Mouse (Mus musculus): ENCODE measurements at regions not wholly inside any gene's neighbourhood (a gene's known extent, or its start where the extent isn't known, plus 50 kb on each side); places are given as distances from the start of the nearest gene placed in this dataset.

DNA sequence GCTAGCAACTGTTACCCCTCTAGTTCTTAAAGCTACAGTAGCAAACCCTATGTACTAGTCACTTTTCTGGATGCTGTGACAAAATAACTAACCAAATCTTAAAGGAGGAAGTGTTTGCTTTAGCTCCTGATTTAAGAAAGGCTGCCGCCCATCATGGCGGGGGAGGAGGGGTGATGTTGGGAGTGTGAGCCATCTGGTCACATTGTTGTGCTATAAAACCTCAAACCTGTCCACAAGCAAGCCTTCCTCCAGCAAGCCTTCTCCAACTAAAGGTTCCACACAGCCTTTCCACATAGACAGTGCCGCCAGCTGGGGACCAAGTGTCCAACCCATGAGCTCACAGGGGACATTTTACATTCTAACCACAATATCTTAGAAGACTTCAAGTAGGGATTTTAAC is 81.8 kb upstream of the D7Ertd443e start:
- TF ChIP-seq POLR2A (IDR thresholded peaks at IDR 0.05; ENCODE audit: low read depth, low read length) (no peak), CTCF (conservative IDR thresholded peaks at IDR 0.05; ENCODE audit: insufficient read depth, insufficient read length, low read depth, low read length) (no peak)
- Histone ChIP-seq H3K36me3 (ENCODE audit: control insufficient read depth, insufficient read depth, low read length) (no peaks in the 10 kb centered on the region), H3K4me1 (ENCODE audit: control insufficient read depth, insufficient read depth, low read length) (no peaks in the 10 kb centered on the region), H3K4me3 (ENCODE audit: insufficient read depth, low read depth, low read length) (no peak overlapping the region), H3K27ac (ENCODE audit: insufficient read depth, low read depth, low read length) (no peak overlapping the region), H3K27me3 (replicated peaks; ENCODE audit: control insufficient read depth, insufficient read depth, low read length) (no peaks in the 10 kb centered on the region)
- DNase-seq: no peak
- 75% methylated on average over 3 of the region's 3 CpGs for WGBS

DNA sequence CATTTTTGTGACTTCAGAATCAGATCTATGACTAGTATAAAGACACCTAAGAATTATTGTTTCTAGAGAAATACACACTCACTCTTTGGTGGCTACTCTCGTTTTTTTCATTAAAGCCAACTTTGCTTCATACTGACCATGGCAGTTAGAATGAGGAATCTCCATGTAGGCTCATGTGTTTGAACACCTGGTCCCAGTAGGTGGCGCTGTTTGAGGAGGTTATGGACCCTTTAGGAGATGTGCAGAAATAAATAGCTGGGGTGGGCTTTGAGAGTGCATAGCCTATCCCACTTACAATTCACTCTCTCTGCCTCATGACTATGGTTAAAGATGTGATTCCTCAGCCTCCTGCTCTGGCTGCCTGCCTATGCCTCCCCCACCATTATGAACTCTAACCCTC is 85.8 kb upstream of the D7Ertd443e start:
- Histone ChIP-seq H3K4me3 (ENCODE audit: insufficient read depth, low read depth, low read length) (no peak overlapping the region), H3K4me1 (ENCODE audit: control insufficient read depth, insufficient read depth, low read length) (no peaks in the 10 kb centered on the region), H3K27me3 (replicated peaks; ENCODE audit: control insufficient read depth, insufficient read depth, low read length) (no peaks in the 10 kb centered on the region), H3K36me3 (ENCODE audit: control insufficient read depth, insufficient read depth, low read length) (no peaks in the 10 kb centered on the region), H3K27ac (ENCODE audit: insufficient read depth, low read depth, low read length) (no peak overlapping the region)
- peak; percentile 8 for DNase-seq
- no peak for TF ChIP-seq POLR2A (IDR thresholded peaks at IDR 0.05; ENCODE audit: low read depth, low read length)
- TF ChIP-seq CTCF (conservative IDR thresholded peaks at IDR 0.05; ENCODE audit: insufficient read depth, insufficient read length, low read depth, low read length): 0 out of 2 replicates have a peak, but pooled peaks have one; percentile 29
- WGBS: 34% methylated on average over 2 of the region's 2 CpGs

DNA sequence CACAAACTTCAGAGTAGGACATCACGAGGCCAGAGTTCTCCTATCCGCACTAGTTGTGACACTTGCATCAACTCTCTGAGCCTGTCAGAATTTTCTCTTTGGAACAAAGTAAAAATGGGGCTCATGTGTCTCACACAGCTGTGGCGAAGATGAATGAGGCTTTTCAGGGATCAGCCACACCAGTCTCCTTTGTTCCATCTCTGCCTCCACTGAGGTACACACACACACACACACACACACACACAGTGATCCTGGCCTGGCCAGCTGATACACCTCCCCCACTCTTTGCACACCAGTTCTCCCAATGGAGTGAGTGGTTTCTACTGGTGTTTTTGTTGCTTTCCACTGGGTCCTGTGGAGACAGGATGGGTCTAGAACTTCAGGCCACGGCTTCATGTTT is 105.9 kb upstream of the D7Ertd443e start:
- Histone ChIP-seq H3K4me3 (ENCODE audit: insufficient read depth, low read depth, low read length) (no peak overlapping the region), H3K27me3 (replicated peaks; ENCODE audit: control insufficient read depth, insufficient read depth, low read length) (no peaks in the 10 kb centered on the region), H3K36me3 (ENCODE audit: control insufficient read depth, insufficient read depth, low read length) (no peaks in the 10 kb centered on the region), H3K4me1 (ENCODE audit: control insufficient read depth, insufficient read depth, low read length) (no peaks in the 10 kb centered on the region), H3K27ac (ENCODE audit: insufficient read depth, low read depth, low read length) (no peak overlapping the region)
- WGBS: 78% methylated on average over 4 of the region's 4 CpGs
- DNase-seq: no peak
- TF ChIP-seq POLR2A (IDR thresholded peaks at IDR 0.05; ENCODE audit: low read depth, low read length) (no peak), CTCF (conservative IDR thresholded peaks at IDR 0.05; ENCODE audit: insufficient read depth, insufficient read length, low read depth, low read length) (no peak)

DNA sequence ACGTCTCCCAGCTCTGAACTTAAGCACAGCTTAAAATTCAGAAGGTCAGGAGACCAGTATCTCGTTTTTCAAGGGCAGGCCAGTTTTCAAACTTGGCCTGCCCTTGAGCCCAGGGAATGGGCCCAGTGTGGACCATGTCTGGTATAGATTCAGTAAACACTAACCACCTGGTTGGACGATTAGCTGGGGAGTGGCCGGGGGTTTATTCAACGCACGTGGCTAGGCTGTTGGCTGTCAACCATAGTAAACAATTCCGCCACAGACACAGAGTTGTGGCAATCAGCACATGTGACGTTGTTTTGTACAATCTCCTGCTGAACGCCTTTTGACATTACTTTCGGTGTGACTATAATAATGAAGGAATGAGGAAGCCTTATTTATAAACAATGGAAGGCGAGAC is 111.8 kb upstream of the D7Ertd443e start:
- 43% methylated on average over 11 of the region's 11 CpGs for WGBS

DNA sequence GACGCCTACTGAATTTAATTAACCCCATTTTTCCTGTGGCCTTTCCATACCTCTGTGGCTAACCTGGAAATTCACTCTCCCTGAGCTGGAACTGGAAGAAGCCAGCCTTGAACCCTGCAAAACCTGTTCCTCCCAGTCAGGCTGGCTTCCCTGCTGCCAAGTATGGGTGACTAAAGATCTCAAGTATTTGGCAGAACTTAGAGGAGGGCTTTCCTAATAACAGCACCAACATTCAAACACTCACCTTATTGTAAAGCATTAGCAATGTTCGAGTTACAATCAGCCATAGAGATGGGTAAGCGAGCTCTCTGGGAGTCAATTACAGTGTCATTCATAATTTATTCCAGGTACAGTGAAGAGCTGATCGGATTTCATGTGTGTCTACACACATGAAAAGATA is 112.4 kb upstream of the D7Ertd443e start:
- H3K4me1 ChIP-seq (ENCODE audit: control insufficient read depth, insufficient read depth, low read length): peaks cover 7% of the 10 kb centered on the region; the same call in 1 of the 2 replicates
- TF ChIP-seq CTCF (conservative IDR thresholded peaks at IDR 0.05; ENCODE audit: insufficient read depth, insufficient read length, low read depth, low read length): no peak
- TF ChIP-seq POLR2A (IDR thresholded peaks at IDR 0.05; ENCODE audit: low read depth, low read length): no peak
- peak overlapping the region; percentile 20; the same call in 1 of the 2 replicates for H3K27ac ChIP-seq (ENCODE audit: insufficient read depth, low read depth, low read length)
- H3K4me3 ChIP-seq (ENCODE audit: insufficient read depth, low read depth, low read length): no peak overlapping the region
- H3K27me3 ChIP-seq (replicated peaks; ENCODE audit: control insufficient read depth, insufficient read depth, low read length): no peaks in the 10 kb centered on the region
- 66% methylated on average over 4 of the region's 4 CpGs for WGBS
- peak; percentile 58 for DNase-seq
- no peaks in the 10 kb centered on the region for H3K36me3 ChIP-seq (ENCODE audit: control insufficient read depth, insufficient read depth, low read length)

More for the DNA sequence above, 111.8 kb upstream of the D7Ertd443e start:
- H3K4me3 ChIP-seq (ENCODE audit: insufficient read depth, low read depth, low read length): no peak overlapping the region
- H3K27ac ChIP-seq (ENCODE audit: insufficient read depth, low read depth, low read length): peak overlapping the region; percentile 69; the same call in 1 of the 2 replicates
- DNase-seq: peak; percentile 79
- H3K4me1 ChIP-seq (ENCODE audit: control insufficient read depth, insufficient read depth, low read length): peaks cover 7% of the 10 kb centered on the region; the same call in 1 of the 2 replicates
- H3K36me3 ChIP-seq (ENCODE audit: control insufficient read depth, insufficient read depth, low read length): no peaks in the 10 kb centered on the region
- H3K27me3 ChIP-seq (replicated peaks; ENCODE audit: control insufficient read depth, insufficient read depth, low read length): no peaks in the 10 kb centered on the region
- TF ChIP-seq CTCF (conservative IDR thresholded peaks at IDR 0.05; ENCODE audit: insufficient read depth, insufficient read length, low read depth, low read length) (no peak), POLR2A (IDR thresholded peaks at IDR 0.05; ENCODE audit: low read depth, low read length) (no peak)

DNA sequence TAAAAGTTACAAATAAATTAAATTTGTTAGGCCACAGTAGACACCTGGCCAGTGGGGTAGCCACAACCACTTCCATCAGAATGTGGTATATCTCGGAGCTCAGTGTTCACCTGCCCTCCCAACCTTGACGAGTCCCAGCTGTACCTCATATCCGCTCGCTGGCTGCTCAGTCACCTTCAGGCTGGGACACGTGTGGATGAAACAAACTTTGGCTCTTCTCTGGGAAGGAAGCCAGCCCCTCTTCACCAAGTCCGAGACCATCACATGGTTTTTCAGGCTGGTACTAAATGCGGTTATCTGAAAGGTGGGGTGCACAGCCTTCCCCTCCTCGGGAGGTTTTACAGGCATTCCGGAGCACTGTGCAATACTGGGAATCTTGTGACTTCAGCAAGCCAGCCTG is 113.3 kb upstream of the D7Ertd443e start:
- Histone ChIP-seq H3K4me1 (ENCODE audit: control insufficient read depth, insufficient read depth, low read length) (peaks cover 7% of the 10 kb centered on the region; the same call in 1 of the 2 replicates), H3K27me3 (replicated peaks; ENCODE audit: control insufficient read depth, insufficient read depth, low read length) (no peaks in the 10 kb centered on the region), H3K4me3 (ENCODE audit: insufficient read depth, low read depth, low read length) (no peak overlapping the region), H3K27ac (ENCODE audit: insufficient read depth, low read depth, low read length) (peak overlapping the region; percentile 11; the same call in 1 of the 2 replicates), H3K36me3 (ENCODE audit: control insufficient read depth, insufficient read depth, low read length) (no peaks in the 10 kb centered on the region)
- no peak for TF ChIP-seq CTCF (conservative IDR thresholded peaks at IDR 0.05; ENCODE audit: insufficient read depth, insufficient read length, low read depth, low read length)
- TF ChIP-seq POLR2A (IDR thresholded peaks at IDR 0.05; ENCODE audit: low read depth, low read length): no peak
- WGBS: 42% methylated on average over 9 of the region's 9 CpGs
- peak; percentile 84 for DNase-seq

DNA sequence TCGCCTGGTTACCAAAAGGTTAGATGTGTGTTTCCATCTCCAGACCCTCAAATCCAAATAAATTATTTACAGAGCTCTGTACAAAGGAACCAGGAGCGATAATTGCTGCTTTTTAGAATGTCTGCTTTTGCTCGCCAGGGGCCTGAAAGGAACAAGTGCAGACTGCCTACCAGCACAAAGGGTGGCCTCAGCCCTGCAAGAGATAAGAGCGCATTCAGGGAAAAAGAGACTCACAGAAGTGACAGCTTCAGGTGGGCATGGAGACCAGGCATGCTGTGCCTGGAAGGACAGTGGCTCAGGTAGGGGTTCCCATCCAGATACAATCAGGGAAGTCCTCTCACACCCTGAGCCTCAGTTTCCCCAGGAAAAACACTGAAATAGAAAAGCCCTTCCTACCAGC is 114.0 kb upstream of the D7Ertd443e start:
- H3K27ac ChIP-seq (ENCODE audit: insufficient read depth, low read depth, low read length): peak overlapping the region; percentile 11; the same call in 1 of the 2 replicates

More for the DNA sequence above, 114.0 kb upstream of the D7Ertd443e start:
- peaks cover 7% of the 10 kb centered on the region; the same call in 1 of the 2 replicates for H3K4me1 ChIP-seq (ENCODE audit: control insufficient read depth, insufficient read depth, low read length)
- TF ChIP-seq POLR2A (IDR thresholded peaks at IDR 0.05; ENCODE audit: low read depth, low read length) (no peak), CTCF (conservative IDR thresholded peaks at IDR 0.05; ENCODE audit: insufficient read depth, insufficient read length, low read depth, low read length) (no peak)
- H3K36me3 ChIP-seq (ENCODE audit: control insufficient read depth, insufficient read depth, low read length): no peaks in the 10 kb centered on the region
- no peak overlapping the region for H3K4me3 ChIP-seq (ENCODE audit: insufficient read depth, low read depth, low read length)
- H3K27me3 ChIP-seq (replicated peaks; ENCODE audit: control insufficient read depth, insufficient read depth, low read length): no peaks in the 10 kb centered on the region
- WGBS: 48% methylated on average over 4 of the region's 4 CpGs
- DNase-seq: peak; percentile 36
